Mouse (Mus musculus): ENCODE results near the gene Gnaq. TPM values are rescaled to one million over a fixed set of nuclear protein-coding genes. Genes with fewer than 3 reads are reported as not detected.

The Gnaq gene
- total RNA-seq, 4 experiments from 2014 or later, result 20.5 to 23.7 (median 21.6) TPM

DNA sequence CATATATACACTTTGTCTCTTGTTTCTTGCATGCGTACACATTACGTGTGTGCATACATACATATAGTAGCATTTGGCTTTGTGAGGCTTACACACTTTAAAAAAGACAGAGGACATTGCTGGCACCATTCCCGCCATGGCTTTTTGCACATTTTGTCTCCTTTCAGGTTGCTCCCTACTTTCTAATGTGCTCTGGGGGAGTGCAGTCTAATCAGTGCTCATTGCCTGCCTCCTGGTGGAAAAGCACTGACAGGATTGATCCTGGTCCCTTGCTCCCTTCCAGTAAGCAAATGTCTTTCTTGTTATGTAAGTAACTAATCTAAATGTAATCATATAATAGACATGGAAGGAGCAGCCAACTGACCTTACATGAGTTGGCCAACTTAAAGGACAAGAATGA, 65.5 kb downstream of the Gnaq start:
- DNase-seq (ENCODE audit: low spot score), result no peak

DNA sequence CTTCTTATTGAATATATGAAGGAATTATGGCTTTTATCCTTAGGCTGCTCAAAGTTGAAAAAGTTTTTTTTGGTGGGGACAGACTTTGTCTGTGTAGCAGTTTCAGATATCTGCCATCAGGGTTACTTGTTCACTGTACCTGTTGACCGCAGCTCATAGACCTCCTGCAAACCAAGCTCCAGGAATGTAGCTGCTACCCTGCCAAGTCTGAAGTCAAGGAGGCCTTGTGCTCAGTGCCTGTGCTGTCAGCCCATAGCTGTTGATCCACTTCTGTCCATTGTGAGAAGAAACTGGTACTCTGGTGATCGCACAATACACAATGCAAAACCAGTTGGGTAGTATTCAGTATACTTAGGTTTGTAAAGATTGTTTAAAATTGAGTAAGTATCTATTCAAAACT, 68.7 kb downstream of the Gnaq start:
- DNase-seq (ENCODE audit: low spot score), result no peak

DNA sequence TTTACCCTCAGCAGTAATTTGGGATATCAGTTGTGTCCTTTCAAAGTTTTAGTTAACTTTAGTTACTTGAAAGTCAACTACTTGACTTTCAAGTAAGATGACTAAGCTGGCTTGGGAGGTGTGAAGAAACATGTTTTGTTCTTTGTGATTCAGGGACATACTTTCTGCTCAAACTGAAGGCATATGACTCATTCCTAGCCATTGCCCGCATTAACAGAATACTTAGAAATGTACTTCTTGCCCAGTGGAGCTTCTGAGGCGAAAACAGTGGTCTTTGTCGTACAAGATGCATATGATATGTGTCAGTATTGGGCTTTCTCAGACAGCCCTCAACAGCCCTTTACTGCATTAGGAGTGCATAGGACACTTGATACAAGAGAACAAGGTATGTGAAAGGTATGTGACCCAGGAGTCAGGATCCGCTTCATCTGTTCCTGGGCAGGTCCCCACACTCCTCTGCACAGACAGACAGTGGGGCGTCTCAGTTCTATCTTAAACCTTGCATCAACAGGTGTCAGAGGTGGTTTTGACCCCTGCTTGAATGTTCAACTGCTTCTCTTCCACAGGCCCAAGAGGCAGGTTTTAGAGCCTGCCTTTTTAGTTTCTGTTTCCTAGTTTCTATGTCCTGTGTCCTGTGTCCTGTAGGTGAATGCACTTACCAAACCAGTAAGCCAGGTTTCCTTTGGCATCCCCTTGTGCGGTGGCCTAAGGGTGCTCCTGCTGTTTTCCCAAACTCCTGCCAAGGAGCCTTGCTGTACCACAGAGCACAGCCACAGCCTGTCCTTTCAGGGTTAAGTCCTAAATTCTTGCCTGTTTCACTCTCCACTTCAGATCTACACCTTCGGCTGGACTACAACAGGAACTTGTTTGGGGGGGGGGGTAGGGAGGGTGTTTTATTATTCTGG, 72.4 kb downstream of the Gnaq start:
- DNase-seq (ENCODE audit: low spot score), result no peak

DNA sequence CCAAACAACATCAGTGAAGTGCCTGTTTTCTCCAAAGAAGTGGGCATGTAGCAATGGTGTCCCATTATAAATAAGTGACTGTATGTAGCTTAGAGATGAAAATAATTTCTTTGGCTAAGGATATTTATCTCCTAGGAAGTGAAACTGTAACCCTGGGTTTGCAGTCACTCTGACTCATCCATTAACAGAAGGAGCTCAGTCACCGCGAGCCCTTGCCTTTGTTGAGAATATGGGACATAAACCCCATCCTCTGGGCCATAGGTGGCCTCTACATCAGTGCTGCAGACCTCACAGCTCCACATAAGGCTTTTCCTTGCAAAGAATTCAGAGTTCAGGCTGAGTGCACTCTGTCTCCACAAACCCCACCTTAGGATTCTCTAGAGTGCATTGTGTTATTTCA, 77.0 kb downstream of the Gnaq start:
- no peak for DNase-seq (ENCODE audit: low spot score)

DNA sequence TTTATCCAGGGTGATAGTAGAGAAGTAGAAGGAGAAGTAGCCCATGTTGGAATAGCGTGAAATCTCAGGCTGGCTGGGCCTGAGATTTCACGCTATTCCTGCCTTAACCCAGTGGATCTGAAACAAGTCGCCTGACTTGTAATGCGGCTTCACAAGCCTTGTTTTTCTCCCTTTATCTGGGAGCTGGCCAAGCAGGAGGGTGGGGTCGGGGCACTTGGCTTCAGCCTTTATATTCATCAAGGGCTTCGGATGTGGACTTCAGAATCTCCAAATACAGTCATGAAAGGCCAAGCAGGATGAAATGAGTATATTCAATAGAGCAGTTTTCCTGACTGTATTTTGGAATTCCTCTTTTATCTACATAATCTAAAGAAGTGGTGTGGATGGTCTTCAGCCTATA, 82.3 kb downstream of the Gnaq start:
- peak; percentile 85 for DNase-seq (ENCODE audit: low spot score)

DNA sequence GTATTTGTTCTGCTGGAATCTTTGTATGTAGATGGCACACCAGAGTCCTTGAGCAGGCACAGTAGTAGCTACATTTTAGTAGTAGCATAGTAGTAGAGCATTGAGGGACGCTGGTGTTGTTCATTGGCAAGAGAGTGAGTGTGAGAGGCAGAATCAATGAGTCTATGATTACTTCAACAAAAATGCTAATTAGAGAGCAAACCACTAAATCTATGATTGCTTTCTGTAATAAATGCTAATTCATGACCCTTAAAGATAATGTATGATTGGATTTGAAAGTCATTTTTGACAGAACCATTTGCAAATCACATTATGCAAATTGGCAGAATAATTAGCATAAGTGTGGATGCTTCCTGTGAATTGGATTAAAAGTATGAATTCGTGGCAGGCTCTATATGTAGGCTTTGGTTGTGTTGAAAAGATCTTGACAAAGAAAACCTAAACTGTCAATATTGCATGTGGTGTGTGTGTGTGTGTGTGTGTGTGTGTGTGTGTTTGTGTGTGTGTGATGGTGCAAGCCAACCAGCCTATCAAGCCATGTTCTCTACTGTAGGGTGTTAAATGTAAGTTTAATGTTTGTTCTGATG, 82.9 kb downstream of the Gnaq start:
- no peak for DNase-seq (ENCODE audit: low spot score)

DNA sequence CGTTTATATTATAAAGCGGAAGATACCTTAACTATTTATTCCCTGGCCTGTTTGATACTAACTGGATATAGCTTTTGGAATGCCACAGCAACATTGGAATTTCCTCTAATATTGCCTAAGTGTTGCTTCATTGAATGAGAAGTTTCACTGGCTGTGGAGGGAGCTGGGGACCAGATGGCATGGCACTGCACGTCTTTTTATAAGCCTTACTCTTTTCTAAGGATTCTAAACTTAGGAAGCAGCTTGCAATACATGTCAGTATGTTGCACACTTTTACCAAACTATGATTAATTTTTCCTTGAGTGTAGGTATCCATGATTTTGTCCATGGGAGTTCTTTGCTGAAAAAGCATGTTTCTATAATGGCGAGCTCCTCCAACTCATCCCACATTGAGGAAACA, 87.3 kb downstream of the Gnaq start:
- no peak for DNase-seq (ENCODE audit: low spot score)

DNA sequence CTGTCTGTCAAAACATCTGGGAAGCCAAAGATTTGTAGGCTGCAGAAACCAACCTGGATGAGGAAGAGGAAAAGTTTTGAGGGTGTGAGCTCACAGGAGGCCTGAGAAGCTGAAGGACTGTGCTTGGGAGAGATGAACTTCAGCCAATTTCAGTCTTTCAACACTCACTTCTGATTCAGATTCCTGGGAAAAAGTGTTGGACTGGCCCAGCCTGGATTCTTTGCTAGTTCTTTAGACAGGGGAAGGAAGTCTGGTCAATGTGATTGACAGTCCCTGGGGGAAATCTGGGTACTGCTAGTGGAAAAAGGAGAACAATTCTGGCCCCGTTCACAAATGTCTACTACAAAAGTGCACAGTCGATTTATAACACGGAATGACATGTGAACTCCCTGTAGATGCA, 89.9 kb downstream of the Gnaq start:
- DNase-seq (ENCODE audit: low spot score), result peak; percentile 74

DNA sequence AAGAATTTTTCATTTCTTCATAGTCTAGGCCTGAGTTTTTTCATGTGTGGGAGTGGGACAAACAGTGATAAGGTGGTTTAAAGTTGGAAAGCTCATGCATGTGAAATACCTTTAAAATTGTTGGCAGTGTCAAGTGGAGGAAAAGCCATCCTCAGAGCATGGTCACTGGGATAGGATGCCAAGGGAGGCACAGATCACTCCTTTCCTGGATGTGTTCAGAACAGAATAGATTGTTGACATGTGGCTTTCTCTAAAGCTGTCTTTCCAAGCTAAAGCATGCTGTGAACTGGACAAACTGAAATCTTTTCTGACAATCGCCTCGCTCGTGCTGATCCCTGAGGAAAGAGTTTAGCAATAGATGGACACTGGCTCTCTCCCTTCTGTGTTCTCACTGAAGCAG, 90.5 kb downstream of the Gnaq start:
- DNase-seq (ENCODE audit: low spot score), result no peak

DNA sequence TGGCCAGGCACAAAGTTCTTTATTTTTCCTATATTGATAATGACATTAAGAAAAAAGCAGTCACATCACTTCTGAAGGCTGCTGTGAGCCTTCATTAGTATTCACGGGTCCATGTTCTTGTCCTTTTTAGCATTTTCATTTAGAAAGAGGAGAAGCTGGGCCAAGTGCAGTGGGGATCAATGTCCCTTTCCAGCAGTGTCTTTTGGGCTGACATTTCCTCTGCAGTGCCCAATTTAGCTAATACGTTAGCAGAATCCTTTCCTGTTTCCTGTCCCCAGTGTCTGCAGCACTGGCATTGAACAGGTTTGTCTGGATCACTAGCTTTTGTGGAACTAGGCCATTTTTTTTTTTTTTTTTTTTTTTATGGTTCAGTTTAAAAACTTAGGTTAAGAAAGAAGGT, 92.2 kb downstream of the Gnaq start:
- DNase-seq (ENCODE audit: low spot score), result no peak

DNA sequence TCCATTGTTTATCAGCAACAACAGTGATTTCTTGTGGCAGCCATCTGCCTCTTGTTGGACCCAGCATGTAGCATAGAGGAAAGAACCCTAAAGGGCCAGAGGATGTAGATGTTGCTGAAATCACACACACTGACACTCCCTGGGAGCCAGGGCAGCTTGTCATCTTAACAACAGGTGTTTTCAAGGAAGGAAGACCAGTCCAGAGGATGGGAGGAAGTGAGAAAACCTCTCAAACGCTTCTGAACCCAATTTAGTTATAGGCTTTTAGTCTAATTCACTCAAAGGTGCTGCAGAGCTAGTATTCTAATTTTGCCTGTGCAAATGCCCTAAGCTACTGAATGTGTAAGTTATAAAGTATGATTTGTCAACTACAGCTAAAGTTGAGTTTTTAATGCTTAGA, 99.0 kb downstream of the Gnaq start:
- no peak for DNase-seq (ENCODE audit: low spot score)

DNA sequence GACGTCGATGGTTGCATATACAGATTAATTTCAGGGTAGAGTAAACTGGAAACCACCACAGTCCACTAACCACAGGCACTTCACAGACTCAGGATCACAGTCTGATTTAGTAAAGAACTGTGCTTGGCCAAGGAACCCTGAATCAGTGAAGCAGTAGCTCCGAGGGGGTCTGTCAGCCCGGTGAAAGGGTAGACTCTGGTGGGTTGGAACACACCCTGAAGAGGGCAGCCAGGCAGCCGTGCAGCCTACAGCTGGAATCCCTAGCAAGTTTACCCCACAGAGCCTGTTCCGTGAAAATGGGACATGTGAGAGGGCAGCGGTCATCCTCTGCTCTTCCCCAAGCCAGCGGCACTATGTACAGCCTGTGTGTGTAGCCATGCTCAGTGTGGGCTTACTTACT, 103.0 kb downstream of the Gnaq start:
- DNase-seq (ENCODE audit: low spot score), result no peak

DNA sequence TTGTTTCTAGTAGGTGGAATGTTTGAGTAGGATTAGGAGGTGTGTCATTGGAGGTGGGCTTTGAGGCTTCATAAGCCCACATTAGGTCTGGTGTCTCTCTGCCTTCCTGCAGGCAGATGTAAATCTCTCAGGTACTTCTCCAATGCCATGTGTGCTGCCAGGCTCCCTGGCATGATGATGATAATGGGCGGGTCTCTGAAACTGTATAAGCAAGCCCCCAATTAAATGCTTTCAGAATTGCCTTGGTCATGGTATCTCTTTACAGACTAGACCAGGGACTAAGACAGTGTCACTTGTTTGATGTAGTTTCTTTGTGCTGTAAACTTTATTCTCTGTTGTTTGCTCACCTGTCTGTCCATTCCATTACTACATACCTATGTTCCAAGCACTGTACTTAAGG, 104.4 kb downstream of the Gnaq start:
- DNase-seq (ENCODE audit: low spot score), result no peak

DNA sequence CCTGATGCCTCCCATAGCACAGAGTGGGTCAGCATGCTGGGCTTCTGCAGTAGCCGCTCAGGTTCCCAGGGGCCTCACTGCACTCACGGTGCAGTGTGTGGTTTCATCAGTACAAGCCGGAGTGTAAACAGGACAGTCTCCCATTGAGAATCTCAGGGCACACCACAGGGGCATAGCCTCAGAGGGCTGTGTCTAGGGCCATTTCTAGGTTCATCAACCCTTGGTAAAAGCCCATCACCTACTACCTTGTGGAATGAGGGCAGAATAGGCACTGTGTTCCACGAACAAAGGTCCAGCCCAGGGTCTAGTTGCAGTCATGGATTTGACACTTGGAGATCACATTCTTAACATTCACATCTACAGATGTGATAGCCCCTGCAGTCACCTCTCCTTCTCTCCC, 105.4 kb downstream of the Gnaq start:
- no peak for DNase-seq (ENCODE audit: low spot score)

DNA sequence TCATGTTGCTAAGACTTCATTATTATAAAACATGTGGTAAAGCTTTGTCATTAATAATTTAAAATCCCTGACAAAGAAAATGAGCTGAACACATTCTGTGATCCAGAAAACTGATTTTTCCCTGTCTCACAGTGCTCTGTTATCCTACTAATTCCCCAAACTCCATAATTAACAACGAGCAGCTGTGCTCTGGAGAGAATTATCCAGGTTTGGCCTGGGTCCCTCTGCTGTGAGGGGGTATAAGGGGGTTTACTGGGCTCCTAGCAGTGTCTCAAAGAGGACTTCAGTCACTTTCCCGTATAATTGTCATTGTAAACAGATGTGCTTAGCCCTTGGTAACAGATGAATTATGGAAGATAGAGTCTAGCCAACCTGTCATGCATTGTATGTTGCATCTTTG, 105.9 kb downstream of the Gnaq start:
- DNase-seq (ENCODE audit: low spot score), result no peak

DNA sequence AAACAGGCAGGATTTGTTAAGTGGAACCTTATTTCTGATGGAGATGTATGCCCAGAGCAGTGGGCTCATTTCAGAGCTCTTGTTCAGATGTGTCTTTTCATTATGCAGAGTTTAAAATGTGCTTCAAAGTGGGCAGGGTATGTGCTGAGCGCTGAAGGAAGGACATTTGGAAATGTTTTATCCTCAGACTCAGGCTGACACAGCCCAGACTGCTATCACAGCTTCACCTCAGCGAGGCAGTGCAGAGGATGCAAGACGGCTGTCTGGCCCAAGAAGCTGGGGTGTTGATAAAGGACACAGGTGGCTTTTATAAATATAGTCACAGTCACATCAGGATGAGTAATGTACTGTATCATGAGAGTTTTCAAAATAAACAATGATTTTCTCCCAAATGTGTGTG, 110.1 kb downstream of the Gnaq start:
- no peak for DNase-seq (ENCODE audit: low spot score)

DNA sequence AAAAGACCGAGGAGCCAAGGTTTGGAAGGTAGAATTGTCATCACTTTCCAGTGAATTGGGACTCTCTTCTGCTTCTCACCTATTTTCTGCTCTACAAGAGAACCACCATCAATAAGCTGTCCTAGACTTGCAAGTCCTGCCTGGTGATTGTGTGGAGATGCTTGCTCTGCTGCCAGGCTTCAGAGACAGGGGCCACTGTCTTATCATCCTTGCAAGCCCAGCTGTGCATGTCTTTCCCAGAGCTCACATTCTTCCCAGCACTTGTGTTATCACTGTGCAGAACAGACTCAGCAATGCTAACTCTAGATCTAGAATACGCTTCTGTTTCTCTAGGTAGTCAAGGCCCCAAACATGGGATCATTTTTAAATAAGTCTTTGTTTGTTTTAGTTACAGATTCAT, 116.4 kb downstream of the Gnaq start:
- no peak for DNase-seq (ENCODE audit: low spot score)

DNA sequence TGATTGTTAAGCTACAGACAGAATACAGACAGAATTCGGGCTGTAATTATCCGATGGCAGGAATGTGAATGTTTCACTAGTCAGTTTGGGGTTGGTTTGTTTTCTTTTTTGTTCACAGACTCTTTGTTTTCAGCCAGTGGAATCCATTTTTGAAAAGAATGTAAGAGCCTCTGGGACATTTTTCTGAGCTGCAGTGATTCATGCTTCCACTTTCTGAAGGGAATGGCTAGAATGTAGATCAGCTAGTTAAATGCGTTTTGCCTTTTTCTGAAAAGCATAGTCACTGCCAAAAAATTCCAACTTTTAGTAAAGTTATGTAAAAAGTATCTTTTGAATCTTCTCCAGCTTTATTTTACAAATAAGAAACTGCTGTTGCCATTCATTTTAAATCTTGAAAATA, 118.3 kb downstream of the Gnaq start:
- no peak for DNase-seq (ENCODE audit: low spot score)

DNA sequence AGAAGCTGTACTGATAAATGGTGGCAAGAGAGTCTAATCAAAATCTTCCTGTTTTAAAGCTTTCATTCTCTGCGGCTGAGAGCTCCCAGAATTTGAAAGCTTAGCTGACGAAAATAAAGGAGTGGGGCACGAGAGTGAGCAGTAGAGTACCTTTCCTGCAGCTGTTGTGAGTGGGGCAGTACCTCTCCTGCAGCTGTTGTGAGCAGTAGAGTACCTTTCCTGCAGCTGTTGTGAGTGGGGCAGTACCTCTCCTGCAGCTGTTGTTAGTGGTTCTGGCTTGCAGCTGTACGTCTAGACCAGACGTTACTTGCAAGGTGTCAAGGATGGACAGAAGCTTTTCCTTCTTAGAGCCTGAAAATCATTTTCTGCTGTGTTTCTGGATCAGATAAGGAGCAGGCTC, 119.2 kb downstream of the Gnaq start:
- DNase-seq (ENCODE audit: low spot score), result no peak

DNA sequence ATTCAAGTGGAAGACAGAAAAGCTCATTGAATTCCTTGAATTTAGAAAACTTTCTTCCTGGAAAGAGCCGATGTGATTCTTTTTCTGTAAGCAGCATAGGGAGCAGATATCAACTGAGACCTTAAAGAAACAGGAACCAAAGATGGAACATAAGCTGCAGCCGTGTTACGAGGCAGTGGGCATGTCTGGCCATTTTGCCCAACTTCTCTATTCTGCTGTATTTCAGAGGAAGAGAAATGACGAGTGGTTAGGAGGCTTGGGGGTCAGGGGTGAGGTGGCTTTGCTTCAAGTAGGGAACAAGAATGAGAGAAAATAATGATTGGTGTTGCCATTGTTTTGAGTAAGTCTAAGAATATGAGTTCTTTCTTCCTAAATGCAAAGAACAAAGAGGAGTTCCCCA, 120.1 kb downstream of the Gnaq start:
- no peak for DNase-seq (ENCODE audit: low spot score)

DNA sequence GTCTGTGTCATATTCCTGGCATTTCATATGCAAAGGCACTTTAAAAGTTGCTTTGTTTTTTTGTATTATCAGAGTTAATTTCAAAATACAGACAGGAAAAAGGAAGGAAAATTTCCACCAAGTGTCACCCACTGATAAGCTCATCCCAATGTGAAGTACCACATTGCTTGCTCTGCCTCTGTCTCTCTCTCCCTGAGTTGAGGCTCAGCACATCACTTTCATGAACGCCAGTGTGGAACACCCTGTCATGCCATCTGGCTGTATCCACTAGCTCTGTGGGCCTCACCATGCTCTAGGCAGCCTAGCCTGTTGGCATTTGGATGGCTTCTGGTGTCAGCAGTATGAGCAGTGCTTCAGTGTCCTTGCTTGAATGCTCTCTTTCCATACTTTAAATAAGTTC, 122.2 kb downstream of the Gnaq start:
- no peak for DNase-seq (ENCODE audit: low spot score)

DNA sequence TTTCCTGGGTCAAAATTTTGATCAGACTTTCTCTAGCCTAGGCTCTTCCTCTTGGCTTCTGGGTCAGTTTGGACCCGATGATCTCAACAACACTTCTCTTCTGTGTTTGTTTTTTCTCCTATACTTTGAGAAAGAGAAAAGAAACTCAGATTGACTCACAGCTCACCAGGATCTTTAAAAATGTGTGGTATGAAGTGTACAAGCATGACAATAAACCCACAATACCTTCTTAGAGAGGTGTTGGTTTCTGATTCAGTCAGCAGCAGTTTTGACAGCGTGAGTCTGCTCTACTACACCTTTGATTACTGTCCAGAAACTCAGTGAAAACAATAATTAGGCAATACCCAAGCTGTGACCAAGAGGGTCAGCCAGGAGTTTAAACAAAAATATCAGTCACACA, 122.7 kb downstream of the Gnaq start:
- DNase-seq (ENCODE audit: low spot score), result no peak

DNA sequence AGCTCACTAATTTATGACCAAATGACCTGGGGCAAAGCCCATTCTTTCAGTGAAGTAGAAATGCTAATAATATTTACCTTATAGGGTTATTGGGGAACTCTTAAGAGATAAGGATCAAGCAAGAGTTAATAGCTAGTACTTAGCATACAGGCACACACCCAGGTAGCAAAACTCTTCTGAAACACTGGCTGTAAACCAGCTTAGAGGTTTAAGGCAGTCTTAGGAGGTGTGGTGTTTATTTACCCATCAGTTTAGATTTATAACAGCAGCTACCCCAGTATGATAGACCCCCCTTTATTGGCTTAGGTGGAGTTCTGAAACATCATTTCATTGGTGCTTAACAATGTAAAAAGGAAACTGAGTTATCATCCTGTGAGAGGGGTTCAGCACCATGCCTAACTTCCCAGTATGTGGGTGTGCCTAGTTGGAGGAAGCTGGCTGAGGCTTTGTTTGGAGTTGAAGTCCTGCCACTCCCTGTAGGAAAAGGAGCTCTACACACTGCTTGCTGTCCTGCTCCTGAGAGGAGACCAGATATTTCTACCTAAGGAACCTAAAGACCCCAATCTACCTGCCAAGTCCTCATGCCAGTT, 126.2 kb downstream of the Gnaq start:
- peak; percentile 29 for DNase-seq (ENCODE audit: low spot score)
